8 mouse cellular contexts compared by ENCODE assay signal in the genomic region with DNA sequence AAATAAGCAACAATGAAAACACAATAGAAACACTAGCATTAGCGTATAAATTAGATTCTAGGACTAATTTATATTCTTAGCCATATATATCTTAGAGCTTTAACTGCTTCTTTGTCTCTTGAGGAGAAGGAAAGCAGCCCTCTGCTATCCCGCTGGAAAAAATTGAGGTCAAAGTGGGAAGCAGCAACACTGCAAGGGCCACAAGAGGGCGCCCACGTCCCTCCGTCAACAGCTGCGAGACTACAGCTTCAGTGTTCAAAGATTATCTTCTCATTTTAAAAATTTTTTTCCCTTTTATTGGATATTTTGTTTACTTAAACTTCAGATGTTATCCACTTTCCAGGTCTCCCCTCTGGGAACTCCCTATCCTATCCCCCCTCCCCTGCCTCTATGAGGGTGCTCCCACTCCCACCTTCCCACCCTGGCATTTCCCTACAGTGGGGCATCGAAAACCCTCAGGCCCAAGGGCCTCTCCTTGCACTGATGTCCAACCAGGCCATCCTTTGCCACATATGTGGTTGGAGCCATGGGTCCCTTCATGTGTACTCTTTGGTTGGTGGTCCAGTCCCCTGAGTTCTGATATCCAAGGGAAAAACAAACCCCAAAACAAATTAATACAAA. TPM values are rescaled to one million over a fixed set of nuclear protein-coding genes. Genes with fewer than 3 reads are reported as not detected.
DNase-seq lines count a peak whose midpoint lies in the region; ATAC-seq and TF ChIP-seq lines count a peak whose summit lies in the region.
"Had no signal": no experiment of that assay in that cellular context is flagged by ENCODE, and none has a peak within 500 bp of the region (broad histone marks: within the 10 kb centered on the region; RNA-seq: fewer than 3 reads in every experiment).

No protein-coding gene starts in this region.

- WGBS in embryonic facial prominence, embryonic 11.5 days, result 14% methylated on average over 7 of the region's 7 CpGs
- WGBS in midbrain, embryonic 11.5 days, result 12% methylated on average over 7 of the region's 7 CpGs
- WGBS in small intestine, adult 2 months, result 15% methylated on average over 7 of the region's 7 CpGs

- H3K4me1 ChIP-seq in G1E (ENCODE audit: insufficient read depth, low read depth, low read length), result peaks cover 35% of the 10 kb centered on the region
- peaks cover 5% of the 10 kb centered on the region; the same call in 1 of the 2 replicates for H3K4me1 ChIP-seq in embryonic facial prominence, embryonic 11.5 days (ENCODE audit: control insufficient read depth, insufficient read depth, low read length)
- no peaks in the 10 kb centered on the region for H3K4me1 ChIP-seq in midbrain, embryonic 11.5 days (ENCODE audit: control insufficient read depth, insufficient read depth, low read length)
- H3K4me1 ChIP-seq in small intestine, adult 2 months (ENCODE audit: control insufficient read depth, insufficient read depth, insufficient read length, low read length), result peaks cover 24% of the 10 kb centered on the region

- peaks cover 15% of the 10 kb centered on the region for H3K27me3 ChIP-seq in G1E (ENCODE audit: insufficient read depth, low read length)
- no peaks in the 10 kb centered on the region for H3K27me3 ChIP-seq in embryonic facial prominence, embryonic 11.5 days (ENCODE audit: control insufficient read depth, insufficient read depth, low read length)
- no peaks in the 10 kb centered on the region for H3K27me3 ChIP-seq in midbrain, embryonic 11.5 days (ENCODE audit: control insufficient read depth, insufficient read depth, low read length)
- no peaks in the 10 kb centered on the region for H3K27me3 ChIP-seq in small intestine, adult 2 months (ENCODE audit: control insufficient read depth, insufficient read depth, low read length)
- H3K27me3 ChIP-seq: limb, embryonic 15.5 days had no signal

- H3K9ac ChIP-seq in embryonic facial prominence, embryonic 11.5 days (replicated peaks; ENCODE audit: low read length), result no peak overlapping the region
- H3K9ac ChIP-seq in midbrain, embryonic 11.5 days (ENCODE audit: low read length), result no peak overlapping the region
- H3K9ac ChIP-seq: limb, embryonic 15.5 days had no signal

- DNase-seq in G1E (ENCODE audit: low spot score), result peak; percentile 38
- DNase-seq in adrenal gland, postnatal 25 days, result peak; percentile 84
- DNase-seq in embryonic facial prominence, embryonic 11.5 days (ENCODE audit: low spot score), result peak; percentile 88
- DNase-seq in heart, postnatal 4 days, result peak; percentile 89
- DNase-seq in left cerebral cortex, adult 18-20 months (ENCODE audit: low spot score in 2 of 2), result peak; percentile 79 to 81
- peak; percentile 98 for DNase-seq in midbrain, embryonic 11.5 days (ENCODE audit: low spot score, missing footprints)

- ATAC-seq in G1E (ENCODE audit: extremely low read depth, insufficient number of reproducible peaks, low FRiP score, poor library complexity, severe bottlenecking), result no peak
- 0 out of 2 replicates have a peak, but pooled peaks have one; percentile 35 for ATAC-seq in embryonic facial prominence, embryonic 11.5 days (replicated peaks; ENCODE audit: insufficient number of reproducible peaks, low FRiP score, low TSS enrichment, low read depth)
- peak; percentile 57; the same call in 1 of the 2 replicates for ATAC-seq in midbrain, embryonic 11.5 days (ENCODE audit: low FRiP score)

- H3K4me2 ChIP-seq in embryonic facial prominence, embryonic 11.5 days (ENCODE audit: low read depth, low read length), result no peak overlapping the region
- H3K4me2 ChIP-seq in midbrain, embryonic 11.5 days, result no peak overlapping the region
- H3K4me2 ChIP-seq: limb, embryonic 15.5 days had no signal

- TF ChIP-seq CTCF in G1E (IDR thresholded peaks at IDR 0.05; ENCODE audit: low read depth, low read length), result peak; percentile 71
- peak; percentile 95 for TF ChIP-seq CTCF in small intestine, adult 2 months (IDR thresholded peaks at IDR 0.05; ENCODE audit: extremely low read depth, insufficient read length, insufficient replicate concordance, low read depth, low read length)

- H3K27ac ChIP-seq in embryonic facial prominence, embryonic 11.5 days (replicated peaks; ENCODE audit: low read depth, low read length), result no peak overlapping the region
- no peak overlapping the region for H3K27ac ChIP-seq in midbrain, embryonic 11.5 days (ENCODE audit: low read depth, low read length)
- H3K27ac ChIP-seq in small intestine, adult 2 months (ENCODE audit: insufficient read depth, low read depth, low read length), result no peak overlapping the region

- H3K9me3 ChIP-seq in G1E (replicated peaks), result no peaks in the 10 kb centered on the region
- no peaks in the 10 kb centered on the region for H3K9me3 ChIP-seq in embryonic facial prominence, embryonic 11.5 days (replicated peaks; ENCODE audit: control insufficient read depth, low read length)
- no peaks in the 10 kb centered on the region for H3K9me3 ChIP-seq in midbrain, embryonic 11.5 days (ENCODE audit: control insufficient read depth, low read length)
- H3K9me3 ChIP-seq: limb, embryonic 15.5 days had no signal

- H3K36me3 ChIP-seq in G1E (replicated peaks), result no peaks in the 10 kb centered on the region
- H3K36me3 ChIP-seq in embryonic facial prominence, embryonic 11.5 days (replicated peaks; ENCODE audit: control insufficient read depth, insufficient read depth, low read depth, low read length), result no peaks in the 10 kb centered on the region
- no peaks in the 10 kb centered on the region for H3K36me3 ChIP-seq in midbrain, embryonic 11.5 days (ENCODE audit: control insufficient read depth, insufficient read depth, low read length)
- no peaks in the 10 kb centered on the region for H3K36me3 ChIP-seq in small intestine, adult 2 months (ENCODE audit: control insufficient read depth, insufficient read depth, low read length)
- H3K36me3 ChIP-seq: limb, embryonic 15.5 days had no signal

- H3K4me3 ChIP-seq in G1E (ENCODE audit: low read depth, low read length), result no peak overlapping the region
- H3K4me3 ChIP-seq in embryonic facial prominence, embryonic 11.5 days (ENCODE audit: low read depth, low read length), result no peak overlapping the region
- no peak overlapping the region for H3K4me3 ChIP-seq in midbrain, embryonic 11.5 days (ENCODE audit: low read depth, low read length)
- no peak overlapping the region for H3K4me3 ChIP-seq in small intestine, adult 2 months (ENCODE audit: low read depth, low read length)
- H3K4me3 ChIP-seq: limb, embryonic 15.5 days had no signal

- no peak for TF ChIP-seq POLR2A in small intestine, adult 2 months (IDR thresholded peaks at IDR 0.05; ENCODE audit: low read depth, low read length)

RNA-seq across cellular contexts. Expression of a gene that starts 21.2 kb away (rescaled TPM):
- 48.5 and 52.4 TPM in 2 replicates for total RNA-seq in G1E (2014; fragmentation: Nextera tagmentation)
- total RNA-seq in G1E (2017), result 53.0 and 54.9 TPM in 2 replicates
- polyA plus RNA-seq in G1E (2012), result 42.1 and 44.2 TPM in 2 replicates
- total RNA-seq in adrenal gland, postnatal 25 days (2021), result 107 and 108 TPM in 2 replicates
- 82.9 and 83.6 TPM in 2 replicates for polyA plus RNA-seq in embryonic facial prominence, embryonic 11.5 days (2014; fragmentation: Nextera tagmentation; extraction: Ambion mirVana)
- 10 to 100 TPM; 64.1 to 67.4 TPM for total RNA-seq in heart, postnatal 4 days (2021)
- 10 to 100 TPM; 70.0 to 72.7 TPM for total RNA-seq in left cerebral cortex, adult 18-20 months (2021)
- polyA plus RNA-seq in midbrain, embryonic 11.5 days (2014; fragmentation: Nextera tagmentation; extraction: Ambion mirVana), result 85.7 and 86.6 TPM in 2 replicates
- 17.6 and 34.6 TPM in 2 replicates for polyA plus RNA-seq in small intestine, adult 2 months (2012; rRNA removed)

RNA-seq across cellular contexts. Expression of a gene that starts 30.2 kb away (rescaled TPM):
- not detected in 2 replicates for total RNA-seq in G1E (2014; fragmentation: Nextera tagmentation)
- total RNA-seq in G1E (2017), result 0.33 and 0.35 TPM in 2 replicates
- polyA plus RNA-seq in G1E (2012), result 0.16 and 0.44 TPM in 2 replicates
- 134 and 152 TPM in 2 replicates for total RNA-seq in adrenal gland, postnatal 25 days (2021)
- polyA plus RNA-seq in embryonic facial prominence, embryonic 11.5 days (2014; fragmentation: Nextera tagmentation; extraction: Ambion mirVana), result 20.1 and 23.0 TPM in 2 replicates
- total RNA-seq in heart, postnatal 4 days (2021), result 10 to 100 TPM; 90.5 to 99.5 TPM
- total RNA-seq in left cerebral cortex, adult 18-20 months (2021), result 10 to 100 TPM; 45.6 to 46.1 TPM
- 20.9 and 24.3 TPM in 2 replicates for polyA plus RNA-seq in midbrain, embryonic 11.5 days (2014; fragmentation: Nextera tagmentation; extraction: Ambion mirVana)
- polyA plus RNA-seq in small intestine, adult 2 months (2012; rRNA removed), result 3.4 and 6.6 TPM in 2 replicates

RNA-seq across cellular contexts. Expression of a gene that starts 49.2 kb away (rescaled TPM):
- total RNA-seq in G1E (2014; fragmentation: Nextera tagmentation) (12.9 and 18.7 TPM in 2 replicates), G1E (2017) (15.2 and 18.5 TPM in 2 replicates)
- 1.3 and 1.5 TPM in 2 replicates for polyA plus RNA-seq in G1E (2012)
- total RNA-seq in adrenal gland, postnatal 25 days (2021), result 10.4 and 13.2 TPM in 2 replicates
- 11.4 and 12.6 TPM in 2 replicates for polyA plus RNA-seq in embryonic facial prominence, embryonic 11.5 days (2014; fragmentation: Nextera tagmentation; extraction: Ambion mirVana)
- 1 to 10 TPM; 5.0 to 5.1 TPM for total RNA-seq in heart, postnatal 4 days (2021)
- 10 to 100 TPM; 10.9 to 13.5 TPM for total RNA-seq in left cerebral cortex, adult 18-20 months (2021)
- polyA plus RNA-seq in midbrain, embryonic 11.5 days (2014; fragmentation: Nextera tagmentation; extraction: Ambion mirVana), result 7.9 and 8.2 TPM in 2 replicates
- polyA plus RNA-seq in small intestine, adult 2 months (2012; rRNA removed), result 2.1 and 3.3 TPM in 2 replicates

Comparison
In these comparisons a context has a peak if more than half of its experiments do, and no peak if none do; other contexts are left out.
1. DNase-seq: peak in every context shown above with its lines; median percentile 98 in midbrain, embryonic 11.5 days; 89 in heart, postnatal 4 days; 88 in embryonic facial prominence, embryonic 11.5 days; 84 in adrenal gland, postnatal 25 days; 80 in left cerebral cortex, adult 18-20 months; 38 in G1E.
2. RNA of a gene that starts 30.2 kb away (total RNA-seq): 134 to 152 TPM in adrenal gland, postnatal 25 days, 90.5 to 99.5 TPM in heart, postnatal 4 days and 45.6 to 46.1 TPM in left cerebral cortex, adult 18-20 months; 0.33 to 0.35 TPM in G1E; every median in the first group is over 10 times any median in the second.